Mouse (Mus musculus): ENCODE measurements at regions not wholly inside any gene's neighbourhood (a gene's known extent, or its start where the extent isn't known, plus 50 kb on each side); places are given as distances from the start of the nearest gene placed in this dataset.
"Not testable (repeated sequence)": the region's sequence is repeated elsewhere in the genome, so short reads cannot be mapped to it uniquely, and the experiment has no call there.

DNA sequence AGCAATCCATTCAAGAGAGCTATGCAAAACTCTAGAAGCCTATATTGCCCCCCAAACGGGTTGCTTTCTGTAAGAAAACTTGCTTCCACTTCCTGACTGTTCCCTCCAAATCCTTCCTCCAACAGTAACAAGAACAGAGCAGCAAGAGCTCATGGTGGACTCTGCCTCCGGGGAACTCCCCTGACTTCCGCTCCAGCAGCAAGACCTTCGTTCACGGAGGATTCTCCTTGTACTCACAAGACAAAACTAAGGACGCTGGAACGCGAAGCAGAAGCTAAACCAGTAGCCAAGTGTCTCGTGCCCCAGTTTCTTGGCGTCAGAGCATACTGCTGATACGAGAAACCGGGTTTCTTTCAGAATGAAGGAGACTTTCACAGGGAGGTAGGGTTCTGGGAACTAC lies 50.7 kb downstream of the H2al2a start:
- Histone ChIP-seq H3K4me1 (ENCODE audit: control insufficient read depth, insufficient read depth, low read length) (no peaks in the 10 kb centered on the region), H3K4me3 (ENCODE audit: insufficient read depth, low read depth, low read length) (no peak overlapping the region), H3K27ac (ENCODE audit: insufficient read depth, low read depth, low read length) (no peak overlapping the region)
- TF ChIP-seq POLR2A (IDR thresholded peaks at IDR 0.05; ENCODE audit: insufficient read depth, low read depth, low read length) = no peak
- TF ChIP-seq CTCF (IDR thresholded peaks at IDR 0.05; ENCODE audit: insufficient read depth, low read depth, low read length) = no peak
- WGBS = 71% methylated on average over 12 of the region's 12 CpGs

DNA sequence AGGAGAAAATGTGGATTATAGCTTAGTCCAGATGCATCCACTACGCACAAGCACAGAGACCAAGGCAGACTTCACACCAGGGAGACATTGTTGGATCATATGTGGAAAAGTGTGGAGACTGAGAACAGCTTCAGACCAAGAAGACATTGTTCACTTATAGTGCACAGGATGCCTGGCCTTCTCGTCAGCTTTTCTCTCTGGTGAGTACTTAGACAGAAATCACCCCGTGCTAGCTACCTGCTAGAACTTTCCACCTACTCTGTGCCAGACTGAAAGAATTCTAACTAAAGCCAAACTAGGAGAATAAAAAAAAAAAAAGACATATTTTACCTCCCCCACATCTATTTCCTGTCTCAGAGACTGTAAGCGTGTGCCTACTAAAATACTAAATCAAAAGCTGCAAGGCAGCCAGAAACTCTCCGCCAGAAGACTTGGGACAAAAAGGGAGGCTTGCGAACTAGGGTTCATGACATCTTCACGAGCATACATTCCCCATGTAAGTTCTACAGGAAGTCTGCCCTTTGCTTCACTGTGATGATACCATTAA lies 51.3 kb downstream of the H2al2a start:
- TF ChIP-seq POLR2A (IDR thresholded peaks at IDR 0.05; ENCODE audit: insufficient read depth, low read depth, low read length) = no peak
- TF ChIP-seq CTCF (IDR thresholded peaks at IDR 0.05; ENCODE audit: insufficient read depth, low read depth, low read length) = no peak
- Histone ChIP-seq H3K4me3 (ENCODE audit: insufficient read depth, low read depth, low read length) (no peak overlapping the region), H3K4me1 (ENCODE audit: control insufficient read depth, insufficient read depth, low read length) (no peaks in the 10 kb centered on the region), H3K27ac (ENCODE audit: insufficient read depth, low read depth, low read length) (no peak overlapping the region)
- 92% methylated on average over 7 of the region's 7 CpGs for WGBS

DNA sequence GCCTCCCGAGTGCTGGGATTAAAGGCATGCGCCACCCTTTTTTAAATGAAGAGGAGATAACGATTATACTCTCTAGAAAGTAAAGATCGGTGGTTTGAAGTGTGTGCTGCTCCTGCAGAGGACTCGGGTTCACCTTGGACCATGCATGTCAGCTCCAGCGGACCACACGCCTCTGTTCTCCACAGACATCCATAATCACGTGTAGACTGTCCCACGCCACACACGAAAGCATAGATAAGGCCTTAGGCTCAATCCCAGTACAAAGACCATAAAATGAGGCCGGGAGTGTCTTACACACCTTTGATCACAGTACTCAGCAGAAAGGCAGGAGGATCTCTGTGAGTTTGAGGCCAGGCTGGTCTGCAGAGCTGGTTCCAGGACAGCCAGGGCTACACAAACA lies 53.3 kb downstream of the H2al2a start:
- WGBS = 98% methylated on average over 11 of the region's 11 CpGs
- Histone ChIP-seq H3K27ac (ENCODE audit: insufficient read depth, low read depth, low read length) (no peak overlapping the region), H3K4me3 (ENCODE audit: insufficient read depth, low read depth, low read length) (no peak overlapping the region), H3K4me1 (ENCODE audit: control insufficient read depth, insufficient read depth, low read length) (no peaks in the 10 kb centered on the region)
- no peak for TF ChIP-seq POLR2A (IDR thresholded peaks at IDR 0.05; ENCODE audit: insufficient read depth, low read depth, low read length)
- TF ChIP-seq CTCF (IDR thresholded peaks at IDR 0.05; ENCODE audit: insufficient read depth, low read depth, low read length) = no peak

DNA sequence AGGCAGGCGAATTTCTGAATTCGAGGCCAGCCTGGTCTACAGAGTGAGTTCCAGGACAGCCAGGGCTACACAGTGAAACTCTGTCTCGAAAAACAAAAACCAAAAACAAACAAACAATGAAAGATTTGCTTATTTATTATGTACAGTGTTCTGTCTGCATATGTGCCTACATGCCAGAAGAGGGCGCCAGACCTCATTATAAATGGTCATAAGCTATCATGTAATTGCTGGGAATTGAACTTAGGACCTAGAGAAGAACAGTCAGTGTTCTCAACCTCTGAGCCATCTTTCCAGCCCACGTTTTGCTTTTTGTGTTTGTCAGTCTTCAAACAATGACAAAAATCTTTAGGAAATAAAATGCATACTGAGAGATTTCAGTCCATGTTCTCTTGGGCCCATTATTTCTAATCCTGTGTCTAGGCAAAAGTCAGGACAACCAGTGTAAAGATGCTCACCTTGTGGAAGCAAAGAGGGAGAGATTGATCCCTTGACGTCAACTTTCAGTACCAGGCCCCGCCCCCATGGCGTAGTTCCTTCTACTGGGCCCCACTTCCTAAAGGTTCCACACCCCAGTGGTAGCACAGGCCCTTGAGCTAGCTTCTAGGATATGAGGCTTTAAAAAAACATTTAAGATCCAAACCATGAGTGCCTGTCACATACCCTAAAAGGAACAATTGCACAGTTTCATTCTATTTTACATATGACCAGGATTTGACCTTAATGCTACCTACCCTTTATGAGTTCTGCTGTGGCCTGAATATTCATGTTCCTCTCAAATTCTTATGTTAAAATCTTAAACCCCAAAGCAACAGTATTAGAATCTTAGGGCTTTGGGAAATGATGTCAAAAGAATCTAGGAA lies 54.0 kb downstream of the H2al2a start:
- H3K27ac ChIP-seq (ENCODE audit: insufficient read depth, low read depth, low read length) = no peak overlapping the region
- H3K4me1 ChIP-seq (ENCODE audit: control insufficient read depth, insufficient read depth, low read length) = no peaks in the 10 kb centered on the region
- TF ChIP-seq CTCF (IDR thresholded peaks at IDR 0.05; ENCODE audit: insufficient read depth, low read depth, low read length) = no peak
- no peak for TF ChIP-seq POLR2A (IDR thresholded peaks at IDR 0.05; ENCODE audit: insufficient read depth, low read depth, low read length)
- no peak overlapping the region for H3K4me3 ChIP-seq (ENCODE audit: insufficient read depth, low read depth, low read length)
- 83% methylated on average over 8 of the region's 8 CpGs for WGBS

GRCm38 (mm10) chr2:17941921-17942320 lies 54.8 kb downstream of the H2al2a start:
- TF ChIP-seq POLR2A (IDR thresholded peaks at IDR 0.05; ENCODE audit: insufficient read depth, low read depth, low read length) = no peak
- TF ChIP-seq CTCF (IDR thresholded peaks at IDR 0.05; ENCODE audit: insufficient read depth, low read depth, low read length) = no peak
- 95% methylated on average over 6 of the region's 6 CpGs for WGBS
- Histone ChIP-seq H3K4me3 (ENCODE audit: insufficient read depth, low read depth, low read length) (no peak overlapping the region), H3K27ac (ENCODE audit: insufficient read depth, low read depth, low read length) (no peak overlapping the region), H3K4me1 (ENCODE audit: control insufficient read depth, insufficient read depth, low read length) (no peaks in the 10 kb centered on the region)

- WGBS = 94% methylated on average over 15 of the region's 16 CpGs
Measured at GRCm38 (mm10) chr2:17939857-17940848, 56.6 kb downstream of the H2al2a start.

GRCm38 (mm10) chr2:17939183-17939856 lies 57.4 kb downstream of the H2al2a start:
- H3K4me1 ChIP-seq (ENCODE audit: control insufficient read depth, insufficient read depth, low read length) = no peaks in the 10 kb centered on the region
- WGBS = 26% methylated on average over 4 of the region's 4 CpGs
- TF ChIP-seq CTCF (IDR thresholded peaks at IDR 0.05; ENCODE audit: insufficient read depth, low read depth, low read length) = no peak
- no peak for TF ChIP-seq POLR2A (IDR thresholded peaks at IDR 0.05; ENCODE audit: insufficient read depth, low read depth, low read length)
- H3K27ac ChIP-seq (ENCODE audit: insufficient read depth, low read depth, low read length) = no peak overlapping the region
- H3K4me3 ChIP-seq (ENCODE audit: insufficient read depth, low read depth, low read length) = no peak overlapping the region

More at GRCm38 (mm10) chr2:17939857-17940848, 56.6 kb downstream of the H2al2a start:
- H3K4me1 ChIP-seq (ENCODE audit: control insufficient read depth, insufficient read depth, low read length); H3K27ac ChIP-seq (ENCODE audit: insufficient read depth, low read depth, low read length); H3K4me3 ChIP-seq (ENCODE audit: insufficient read depth, low read depth, low read length): not testable (repeated sequence)

DNA sequence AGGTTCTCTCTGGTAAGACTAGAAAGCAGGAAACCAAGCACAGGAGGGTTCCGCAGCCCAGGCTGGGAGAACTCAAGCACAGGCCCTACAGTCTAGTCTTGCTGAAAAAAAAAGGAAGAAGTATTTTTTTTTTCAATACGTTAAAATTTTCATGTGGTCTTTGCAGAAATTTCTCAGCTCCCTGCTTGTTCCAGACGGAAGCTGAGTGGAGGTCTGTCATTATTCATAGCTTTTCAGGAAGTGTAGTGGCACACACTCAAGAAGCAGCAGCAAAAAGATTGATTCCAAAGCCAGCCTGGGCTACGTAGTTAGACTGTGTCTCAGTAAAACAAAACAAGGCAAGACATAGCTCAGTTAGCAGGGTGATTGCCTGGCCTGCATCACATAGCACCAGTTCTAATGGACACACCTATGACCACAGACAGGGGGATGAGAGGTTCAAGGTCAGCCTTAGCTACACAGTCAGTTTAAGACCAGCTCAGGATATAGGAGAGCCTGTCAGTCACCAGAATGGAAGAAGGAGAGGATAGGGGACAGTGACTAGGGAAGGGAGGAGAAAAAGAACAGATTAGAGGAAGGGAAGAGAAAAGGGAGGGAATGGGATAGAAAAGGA lies 60.1 kb downstream of the H2al2a start:
- H3K4me3 ChIP-seq (ENCODE audit: insufficient read depth, low read depth, low read length) = no peak overlapping the region
- WGBS = 94% methylated on average over 4 of the region's 4 CpGs
- TF ChIP-seq POLR2A (IDR thresholded peaks at IDR 0.05; ENCODE audit: insufficient read depth, low read depth, low read length) = no peak
- no peak for TF ChIP-seq CTCF (IDR thresholded peaks at IDR 0.05; ENCODE audit: insufficient read depth, low read depth, low read length)
- H3K27ac ChIP-seq (ENCODE audit: insufficient read depth, low read depth, low read length) = no peak overlapping the region
- H3K4me1 ChIP-seq (ENCODE audit: control insufficient read depth, insufficient read depth, low read length) = peaks cover 2% of the 10 kb centered on the region; the same call in 1 of the 2 replicates
